Mouse (Mus musculus): Measurements from ENCODE around the gene Mc3r. TPM values are rescaled to one million over a fixed set of nuclear protein-coding genes. Genes with fewer than 3 reads are reported as not detected.

Gene Mc3r
- polyA plus RNA-seq, 1 experiment: not detected

DNA sequence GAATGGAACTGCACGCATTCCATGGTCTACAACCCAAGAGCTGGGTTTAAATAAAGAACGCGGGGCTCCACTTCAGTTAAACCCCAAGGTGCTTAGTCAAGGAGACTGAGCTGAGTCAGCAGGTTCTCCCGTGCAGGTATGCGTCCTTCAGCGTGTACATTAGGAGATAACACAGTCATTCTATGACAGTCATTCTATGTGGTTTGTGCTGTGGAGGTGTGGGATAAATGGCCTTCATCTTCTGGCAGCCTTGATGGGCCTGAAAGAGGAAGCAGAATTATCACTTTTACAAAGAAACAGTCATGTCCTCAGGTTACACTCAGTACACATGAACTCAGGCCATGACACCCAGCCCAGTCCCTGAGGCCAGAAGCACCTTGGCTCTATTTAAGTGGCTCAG lies 14.9 kb downstream of the Mc3r start:
- H3K36me3 ChIP-seq (ENCODE audit: control insufficient read depth, insufficient read depth, low read length): no peaks in the 10 kb centered on the region
- no peaks in the 10 kb centered on the region for H3K4me1 ChIP-seq (replicated peaks; ENCODE audit: control insufficient read depth, insufficient read depth, low read length)
- no peak overlapping the region for H3K27ac ChIP-seq (ENCODE audit: control insufficient read depth, insufficient read depth, low read length)
- WGBS: 95% methylated on average over 6 of the region's 6 CpGs
- no peaks in the 10 kb centered on the region for H3K27me3 ChIP-seq (ENCODE audit: control insufficient read depth, insufficient read depth, low read length)
- H3K4me3 ChIP-seq (ENCODE audit: control insufficient read depth, insufficient read depth, low read length): no peak overlapping the region
- no peak for DNase-seq
- TF ChIP-seq POLR2A (IDR thresholded peaks at IDR 0.05; ENCODE audit: control insufficient read depth, extremely low read depth, insufficient read depth, low read length, poor library complexity) (no peak), CTCF (IDR thresholded peaks at IDR 0.05; ENCODE audit: borderline replicate concordance, control insufficient read depth, extremely low read depth, insufficient read depth, low read length, poor library complexity) (no peak)

DNA sequence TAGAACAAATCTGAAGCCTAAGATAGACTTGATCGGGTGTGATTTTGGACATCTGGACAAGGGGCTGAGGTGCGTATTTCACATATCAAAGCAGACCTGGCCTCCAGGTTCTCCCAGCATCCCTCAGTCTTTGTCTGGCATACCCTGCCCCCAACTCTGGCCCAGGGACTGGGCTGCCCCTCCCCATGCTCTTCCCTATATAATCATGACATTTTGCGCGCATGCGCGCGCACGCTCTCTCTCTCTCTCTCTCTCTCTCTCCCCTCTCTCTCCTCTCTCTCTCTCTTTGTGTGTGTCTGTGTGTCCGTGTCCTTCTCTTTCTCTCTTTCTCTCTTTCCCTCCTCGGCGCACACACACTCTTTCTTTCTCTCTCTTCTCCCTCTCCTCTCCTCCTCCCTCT lies 21.6 kb downstream of the Mc3r start:
- TF ChIP-seq CTCF (IDR thresholded peaks at IDR 0.05; ENCODE audit: borderline replicate concordance, control insufficient read depth, extremely low read depth, insufficient read depth, low read length, poor library complexity) (no peak), POLR2A (IDR thresholded peaks at IDR 0.05; ENCODE audit: control insufficient read depth, extremely low read depth, insufficient read depth, low read length, poor library complexity) (no peak)
- Histone ChIP-seq H3K27me3 (ENCODE audit: control insufficient read depth, insufficient read depth, low read length) (no peaks in the 10 kb centered on the region), H3K36me3 (ENCODE audit: control insufficient read depth, insufficient read depth, low read length) (no peaks in the 10 kb centered on the region), H3K27ac (ENCODE audit: control insufficient read depth, insufficient read depth, low read length) (no peak overlapping the region), H3K4me3 (ENCODE audit: control insufficient read depth, insufficient read depth, low read length) (no peak overlapping the region), H3K4me1 (replicated peaks; ENCODE audit: control insufficient read depth, insufficient read depth, low read length) (no peaks in the 10 kb centered on the region)
- no peak for DNase-seq
- WGBS: 97% methylated on average over 11 of the region's 11 CpGs

DNA sequence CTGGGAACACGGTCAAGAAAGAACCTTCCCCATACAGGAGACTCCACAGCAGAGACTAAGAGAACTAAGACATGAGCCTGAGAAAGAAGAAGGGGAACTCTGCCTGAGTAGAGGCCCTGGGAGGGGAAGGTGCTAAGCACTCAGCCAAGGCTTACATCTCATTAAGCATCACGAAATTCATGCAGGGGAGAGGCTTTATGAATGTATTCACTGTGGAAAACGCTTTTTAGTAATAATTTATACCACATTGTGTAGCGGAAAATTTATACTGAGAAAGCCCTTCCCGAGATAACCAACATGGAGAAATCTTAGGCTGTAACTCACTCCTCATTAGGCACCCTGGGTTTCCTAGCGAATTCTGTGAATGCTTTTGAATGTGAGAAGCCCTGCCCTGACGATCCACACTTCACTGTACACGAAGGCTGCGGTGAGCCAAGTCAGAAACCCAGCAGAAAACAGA lies 22.2 kb downstream of the Mc3r start:
- Histone ChIP-seq H3K36me3 (ENCODE audit: control insufficient read depth, insufficient read depth, low read length) (no peaks in the 10 kb centered on the region), H3K4me1 (replicated peaks; ENCODE audit: control insufficient read depth, insufficient read depth, low read length) (no peaks in the 10 kb centered on the region), H3K27ac (ENCODE audit: control insufficient read depth, insufficient read depth, low read length) (no peak overlapping the region), H3K27me3 (ENCODE audit: control insufficient read depth, insufficient read depth, low read length) (no peaks in the 10 kb centered on the region), H3K4me3 (ENCODE audit: control insufficient read depth, insufficient read depth, low read length) (no peak overlapping the region)
- 59% methylated on average over 9 of the region's 9 CpGs for WGBS
- DNase-seq: no peak
- TF ChIP-seq CTCF (IDR thresholded peaks at IDR 0.05; ENCODE audit: borderline replicate concordance, control insufficient read depth, extremely low read depth, insufficient read depth, low read length, poor library complexity) (no peak), POLR2A (IDR thresholded peaks at IDR 0.05; ENCODE audit: control insufficient read depth, extremely low read depth, insufficient read depth, low read length, poor library complexity) (no peak)

DNA sequence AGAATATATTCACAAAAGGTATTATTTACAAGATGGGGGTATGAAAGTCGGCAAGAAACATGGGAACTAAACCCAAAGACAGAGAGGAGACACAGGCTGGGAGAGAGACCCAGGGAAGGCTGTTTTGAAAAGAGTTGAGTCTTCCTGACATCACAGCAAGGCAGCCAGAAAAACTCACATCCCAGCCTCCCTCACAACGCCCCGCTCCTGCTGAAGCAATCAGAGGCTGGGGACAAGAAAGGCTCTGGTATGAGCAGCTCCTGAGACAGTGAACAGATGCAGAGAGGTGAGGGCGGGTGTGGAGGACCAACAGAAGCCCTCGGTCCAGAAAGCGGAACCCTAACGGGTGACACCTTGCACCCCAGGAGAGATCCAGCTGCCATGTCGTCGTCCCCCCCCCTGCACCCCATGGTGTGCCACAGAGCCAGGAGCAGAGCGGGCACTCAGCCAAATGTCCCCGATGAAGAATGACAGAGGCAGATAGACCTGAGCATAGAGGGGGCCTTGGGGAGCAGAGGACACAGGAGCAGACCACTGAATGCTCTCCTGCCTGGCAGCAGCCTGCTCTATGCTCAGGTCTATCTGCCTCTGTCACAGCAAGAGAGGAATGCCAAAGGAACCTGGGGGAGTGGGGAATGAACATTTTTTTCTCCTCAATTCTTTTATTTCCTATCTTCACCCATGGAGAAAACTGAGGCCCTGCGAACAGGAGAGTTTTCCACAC lies 22.8 kb downstream of the Mc3r start:
- DNase-seq: no peak
- Histone ChIP-seq H3K4me1 (replicated peaks; ENCODE audit: control insufficient read depth, insufficient read depth, low read length) (no peaks in the 10 kb centered on the region), H3K27me3 (ENCODE audit: control insufficient read depth, insufficient read depth, low read length) (no peaks in the 10 kb centered on the region), H3K36me3 (ENCODE audit: control insufficient read depth, insufficient read depth, low read length) (no peaks in the 10 kb centered on the region), H3K4me3 (ENCODE audit: control insufficient read depth, insufficient read depth, low read length) (no peak overlapping the region), H3K27ac (ENCODE audit: control insufficient read depth, insufficient read depth, low read length) (no peak overlapping the region)
- WGBS: 83% methylated on average over 12 of the region's 12 CpGs
- TF ChIP-seq CTCF (IDR thresholded peaks at IDR 0.05; ENCODE audit: borderline replicate concordance, control insufficient read depth, extremely low read depth, insufficient read depth, low read length, poor library complexity) (no peak), POLR2A (IDR thresholded peaks at IDR 0.05; ENCODE audit: control insufficient read depth, extremely low read depth, insufficient read depth, low read length, poor library complexity) (no peak)

DNA sequence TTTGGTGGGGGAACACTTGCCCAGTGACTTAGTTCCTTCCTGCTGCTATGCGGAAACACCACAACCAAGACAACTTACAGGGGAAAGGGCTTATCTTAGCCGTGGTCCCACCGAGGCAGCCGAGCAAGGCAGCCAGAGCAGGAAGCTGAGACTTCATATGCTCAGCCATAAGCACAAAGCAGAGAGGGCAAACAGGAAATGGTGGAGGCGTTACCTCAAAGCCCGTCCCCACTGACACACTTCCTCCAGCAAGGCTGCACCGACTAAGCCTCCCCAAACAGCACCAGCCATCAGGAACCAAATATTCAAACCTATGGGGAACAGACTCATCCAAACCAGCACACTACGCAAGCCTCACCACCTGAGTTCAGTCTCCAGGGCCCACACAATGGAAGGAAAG lies 26.4 kb downstream of the Mc3r start:
- TF ChIP-seq POLR2A (IDR thresholded peaks at IDR 0.05; ENCODE audit: control insufficient read depth, extremely low read depth, insufficient read depth, low read length, poor library complexity) (no peak), CTCF (IDR thresholded peaks at IDR 0.05; ENCODE audit: borderline replicate concordance, control insufficient read depth, extremely low read depth, insufficient read depth, low read length, poor library complexity) (no peak)
- no peak overlapping the region for H3K27ac ChIP-seq (ENCODE audit: control insufficient read depth, insufficient read depth, low read length)
- peak; percentile 2 for DNase-seq

DNA sequence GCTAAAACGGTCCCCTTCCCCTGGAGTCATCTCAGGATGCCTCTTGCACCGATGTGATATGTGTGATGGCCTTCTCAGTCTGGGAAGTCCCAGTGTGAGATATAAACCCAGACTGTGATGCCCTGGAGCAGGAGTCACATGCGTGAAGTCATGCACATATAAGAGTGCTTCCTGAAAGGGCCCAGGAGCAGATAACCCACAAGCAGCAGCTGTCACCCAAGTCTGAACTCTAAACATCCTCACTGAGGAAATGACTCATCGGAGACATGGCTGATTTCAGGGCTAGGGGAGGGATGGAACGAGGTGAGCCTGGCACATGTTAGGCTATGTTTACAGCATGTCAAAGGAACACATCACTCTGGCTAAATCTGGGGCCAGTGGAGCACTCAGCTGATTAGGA lies 27.9 kb downstream of the Mc3r start:
- Histone ChIP-seq H3K27ac (ENCODE audit: control insufficient read depth, insufficient read depth, low read length) (no peak overlapping the region), H3K4me1 (replicated peaks; ENCODE audit: control insufficient read depth, insufficient read depth, low read length) (no peaks in the 10 kb centered on the region), H3K4me3 (ENCODE audit: control insufficient read depth, insufficient read depth, low read length) (no peak overlapping the region), H3K27me3 (ENCODE audit: control insufficient read depth, insufficient read depth, low read length) (no peaks in the 10 kb centered on the region), H3K36me3 (ENCODE audit: control insufficient read depth, insufficient read depth, low read length) (no peaks in the 10 kb centered on the region)
- no peak for TF ChIP-seq POLR2A (IDR thresholded peaks at IDR 0.05; ENCODE audit: control insufficient read depth, extremely low read depth, insufficient read depth, low read length, poor library complexity)
- TF ChIP-seq CTCF (IDR thresholded peaks at IDR 0.05; ENCODE audit: borderline replicate concordance, control insufficient read depth, extremely low read depth, insufficient read depth, low read length, poor library complexity): no peak
- DNase-seq: no peak
- WGBS: 51% methylated on average over 5 of the region's 5 CpGs

More for the DNA sequence above, 26.4 kb downstream of the Mc3r start:
- Histone ChIP-seq H3K27me3 (ENCODE audit: control insufficient read depth, insufficient read depth, low read length) (no peaks in the 10 kb centered on the region), H3K4me3 (ENCODE audit: control insufficient read depth, insufficient read depth, low read length) (no peak overlapping the region), H3K36me3 (ENCODE audit: control insufficient read depth, insufficient read depth, low read length) (no peaks in the 10 kb centered on the region), H3K4me1 (replicated peaks; ENCODE audit: control insufficient read depth, insufficient read depth, low read length) (no peaks in the 10 kb centered on the region)
- 40% methylated on average over 8 of the region's 8 CpGs for WGBS
